Mouse (Mus musculus): ENCODE data around the gene Kcnk3.

- TF ChIP-seq CTCF (IDR thresholded peaks at IDR 0.05; ENCODE audit: insufficient read depth, low read length) (no peak), POLR2A (IDR thresholded peaks at IDR 0.05; ENCODE audit: borderline replicate concordance, extremely low read depth, low read depth, low read length) (no peak)
Measured at GRCm38 (mm10) chr5:30576233-30576632, 11.7 kb upstream of the Kcnk3 start.

All from lung, adult 2 months (tissue).